Mouse (Mus musculus): Measurements from ENCODE around the gene Mfap2.

The Mfap2 gene

DNA sequence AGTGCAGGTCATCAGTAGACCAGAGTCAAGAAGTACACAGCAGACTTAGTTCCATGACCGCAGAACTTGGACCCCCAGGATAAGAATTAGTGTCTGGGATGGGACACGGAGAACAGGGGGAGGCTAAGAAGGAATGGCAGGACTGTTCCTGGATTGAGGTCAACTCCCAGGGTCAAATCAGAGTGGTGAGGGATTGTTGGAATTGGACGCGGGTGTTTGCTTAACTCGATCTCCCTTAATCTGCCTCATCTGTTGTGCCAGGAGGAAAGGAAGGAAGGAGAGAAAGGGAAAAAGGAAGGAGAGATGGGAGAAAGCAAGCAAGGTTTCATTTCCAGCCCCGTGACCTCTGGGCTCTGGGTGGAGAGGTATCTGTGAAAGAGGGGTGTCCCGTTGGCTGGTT lies at the start of gene Mfap2:
Mfap2 (plus strand) TSS at position 301 of the 400 bp plus-strand sequence.
- no peak for DNase-seq

DNA sequence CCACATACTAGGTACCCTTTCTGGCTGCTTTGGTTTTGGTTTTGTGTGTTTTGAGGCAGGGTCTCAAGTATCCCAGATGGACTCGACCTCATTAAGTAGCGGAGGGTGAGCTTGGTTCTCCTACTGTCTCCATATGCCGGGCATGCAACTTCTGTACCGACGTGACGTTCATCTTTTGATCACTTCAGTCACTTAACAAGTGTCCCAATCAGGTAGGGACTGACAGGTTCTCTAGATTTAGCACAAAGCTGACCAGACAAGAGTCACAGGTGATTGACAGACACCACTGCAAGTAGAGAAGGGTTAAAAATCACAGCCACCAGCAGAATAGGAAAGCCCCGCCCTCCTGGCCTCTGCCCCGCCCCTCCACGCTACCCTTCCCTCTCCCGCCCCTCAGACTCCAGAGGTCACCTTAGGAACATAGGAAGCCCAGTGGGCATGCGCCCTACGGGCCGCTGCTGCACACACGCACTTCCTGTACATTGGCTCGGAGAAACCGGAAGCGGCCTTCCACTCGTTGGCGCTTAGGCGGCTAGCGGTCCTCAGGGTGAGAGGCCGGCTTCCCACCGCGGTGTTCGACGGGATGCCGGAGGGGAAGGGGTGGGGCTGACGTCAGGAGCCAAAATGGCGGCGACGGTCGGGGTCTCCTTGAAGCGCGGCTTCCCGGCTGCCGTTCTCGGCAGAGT lies 49.3 kb upstream of the Mfap2 start, which contains the start of gene Sdhb:
Sdhb (plus strand) TSS at position 423 of the 686 bp plus-strand sequence.
- DNase-seq = peak; percentile 95

DNA sequence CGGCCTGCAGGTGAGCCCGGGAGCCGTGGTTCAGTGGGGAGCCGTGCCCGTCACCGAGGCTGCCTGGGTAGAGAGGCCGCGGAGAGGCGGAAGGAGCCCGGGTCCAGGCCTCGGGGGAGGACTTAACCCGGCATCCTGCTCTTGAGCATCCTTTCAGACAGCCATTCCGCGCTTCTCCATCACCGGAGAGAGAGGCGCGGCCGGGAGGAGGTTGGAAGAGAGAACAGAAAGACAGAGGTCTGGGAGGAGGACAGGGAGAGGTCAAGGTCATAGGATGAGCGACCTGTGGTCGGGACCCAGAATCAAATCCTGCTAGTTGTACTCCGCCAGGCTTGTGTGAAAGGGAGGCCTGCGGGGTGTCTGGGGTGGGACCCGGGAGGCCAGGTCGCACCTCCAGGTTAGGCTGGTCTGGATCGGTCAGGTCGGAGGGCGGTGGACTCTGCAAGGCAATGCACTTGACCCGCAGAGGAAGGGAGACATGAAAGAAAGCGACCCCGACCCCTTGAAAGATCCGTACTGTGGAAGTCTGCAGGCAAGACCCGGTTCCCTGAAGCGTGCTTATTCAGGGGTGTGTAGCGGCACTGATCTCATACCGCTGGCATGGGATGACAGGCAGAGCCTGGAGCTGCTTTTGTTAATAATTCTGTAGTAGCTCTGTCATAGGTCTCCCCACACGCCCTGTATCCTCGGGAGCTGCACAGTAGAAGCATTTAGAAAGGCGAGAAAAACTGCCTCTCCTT lies 48.6 kb upstream of the Mfap2 start:
- no peak for DNase-seq

DNA sequence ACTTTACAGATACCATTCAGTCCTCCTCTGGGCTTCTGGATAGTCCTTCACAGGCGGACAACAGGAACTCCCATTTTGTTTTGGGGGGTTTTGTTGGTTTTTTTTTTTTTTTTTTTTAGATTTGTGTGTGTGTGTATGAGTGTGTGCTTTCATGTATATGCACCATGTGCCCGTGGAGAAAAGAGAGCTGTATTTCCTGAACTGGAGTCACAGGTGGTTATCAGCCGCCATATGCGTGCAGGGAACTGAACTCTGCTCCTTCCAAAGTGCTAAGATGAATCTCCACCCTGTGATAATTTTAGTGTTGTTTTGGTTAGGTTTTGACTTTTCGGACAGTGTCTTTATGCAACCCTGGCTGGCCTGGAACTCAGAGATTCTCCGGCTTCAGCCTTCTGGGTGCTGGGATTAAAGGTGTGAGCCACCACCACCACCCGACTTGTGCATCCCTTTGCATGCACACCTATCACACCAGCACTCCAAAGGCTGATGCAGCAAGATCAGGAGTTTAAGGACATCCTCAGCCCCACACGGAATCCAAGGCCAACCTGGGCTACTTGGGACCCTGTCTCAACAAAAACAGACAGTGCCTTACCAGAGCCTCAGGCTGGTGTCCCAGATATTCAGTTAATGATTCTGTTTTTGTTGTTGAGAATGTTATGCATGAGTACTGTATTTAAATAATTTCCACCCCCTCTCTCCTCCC lies 47.9 kb upstream of the Mfap2 start:
- no peak for DNase-seq

DNA sequence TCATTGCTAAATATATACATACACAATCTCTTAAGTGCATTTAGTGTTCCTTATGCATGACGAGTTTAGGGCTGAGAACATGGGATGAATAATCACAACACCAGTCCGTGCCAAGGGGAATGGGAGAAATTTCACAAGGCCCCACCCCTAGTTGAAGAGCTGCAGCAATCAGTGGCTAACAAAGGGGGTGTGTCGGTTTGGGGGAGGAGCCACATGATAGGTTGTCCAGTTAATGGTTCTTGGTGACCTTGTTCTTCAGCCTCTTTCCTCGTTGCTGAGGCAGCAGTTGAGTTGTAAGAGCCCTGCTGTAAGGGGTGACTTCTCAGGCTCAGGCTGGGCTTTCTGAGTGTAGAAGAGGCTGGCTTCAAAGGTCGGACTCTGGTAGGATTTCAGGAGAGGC lies 47.3 kb upstream of the Mfap2 start:
- no peak for DNase-seq

DNA sequence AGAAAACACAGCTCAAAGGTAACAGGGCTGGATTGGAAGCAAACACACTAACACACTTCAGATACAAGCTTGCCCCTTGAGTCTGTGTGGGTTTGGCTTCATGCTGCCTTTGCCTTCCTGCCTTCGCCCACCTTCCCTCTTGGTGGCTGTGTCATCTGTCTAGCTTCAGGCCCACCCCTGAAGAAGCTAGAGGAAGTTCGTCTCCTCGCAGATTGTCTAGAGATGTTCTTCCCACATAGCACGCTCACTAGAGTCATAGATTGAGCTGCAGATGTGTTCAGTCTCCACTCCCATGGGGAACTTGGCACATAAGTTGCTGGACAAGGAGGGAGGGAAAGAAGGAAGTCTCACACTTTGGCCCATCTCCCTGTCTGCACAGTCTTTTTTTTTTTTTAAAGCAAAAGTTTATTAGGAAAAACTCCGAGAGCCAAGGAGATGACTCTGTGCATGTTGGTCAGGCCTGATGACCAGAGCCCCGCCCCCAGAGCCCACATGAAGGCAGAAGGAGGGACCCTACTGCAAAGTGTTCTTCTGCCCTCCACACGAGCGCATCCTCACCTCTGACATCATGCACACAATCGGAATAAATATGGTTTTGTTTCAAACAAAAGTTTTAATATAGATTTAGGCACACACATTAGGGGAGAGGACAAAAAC lies 46.1 kb upstream of the Mfap2 start:
- DNase-seq = no peak

DNA sequence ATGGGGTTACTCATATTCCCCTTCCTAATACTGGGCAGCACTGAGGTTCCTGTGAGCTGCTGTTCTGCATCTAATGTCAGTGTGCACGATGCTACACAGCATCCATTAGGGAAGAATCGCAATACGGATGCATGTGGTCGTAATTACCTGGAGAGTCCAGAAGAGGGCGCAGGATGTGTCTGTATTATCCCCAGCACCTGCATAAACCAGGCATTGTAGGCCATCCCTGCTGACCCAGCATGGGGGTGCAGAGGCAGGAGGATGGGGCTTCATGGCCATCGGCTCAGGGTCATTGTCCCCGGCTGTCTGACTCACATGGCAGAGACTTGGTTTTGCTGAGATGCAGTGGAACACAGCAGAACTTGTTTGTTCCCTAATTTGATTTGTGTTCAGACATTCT lies 45.6 kb upstream of the Mfap2 start:
- peak; percentile 77 for DNase-seq

DNA sequence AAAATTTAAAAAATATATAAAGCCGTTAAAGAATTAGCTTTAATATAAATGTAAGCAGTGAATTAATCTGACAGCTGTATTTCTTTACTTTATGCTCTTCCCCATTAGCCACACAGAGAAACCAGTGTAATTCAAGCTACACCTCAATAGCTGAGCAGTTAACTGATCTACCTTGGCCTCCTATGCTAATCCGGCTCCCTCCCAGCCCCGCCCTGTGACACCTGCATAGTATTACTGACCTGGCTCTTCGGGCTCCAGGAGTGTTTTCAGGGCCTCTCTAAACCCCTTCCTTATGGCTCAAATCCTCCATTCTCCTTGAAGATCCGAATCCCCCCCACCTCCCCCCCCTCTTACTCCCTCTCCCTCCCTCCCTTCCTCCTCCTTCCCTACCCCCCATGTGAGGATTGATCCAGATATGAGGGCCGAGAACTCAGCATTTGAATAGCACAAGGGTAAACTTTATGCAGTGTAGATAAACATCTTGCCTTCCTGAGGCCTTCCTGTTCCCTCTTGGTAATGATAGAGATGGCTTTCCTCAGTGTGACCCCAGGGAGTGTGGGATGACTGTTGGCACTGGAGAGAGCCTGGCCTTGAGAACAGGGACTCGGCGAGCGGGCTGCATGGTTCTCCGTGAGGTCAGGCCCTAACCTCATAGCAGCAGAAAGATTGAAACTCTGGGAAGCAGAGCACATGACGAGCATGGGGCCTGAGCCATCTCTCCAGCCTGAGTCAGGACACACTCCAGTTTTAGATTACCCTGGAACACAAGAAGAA lies 42.6 kb upstream of the Mfap2 start:
- no peak for DNase-seq

DNA sequence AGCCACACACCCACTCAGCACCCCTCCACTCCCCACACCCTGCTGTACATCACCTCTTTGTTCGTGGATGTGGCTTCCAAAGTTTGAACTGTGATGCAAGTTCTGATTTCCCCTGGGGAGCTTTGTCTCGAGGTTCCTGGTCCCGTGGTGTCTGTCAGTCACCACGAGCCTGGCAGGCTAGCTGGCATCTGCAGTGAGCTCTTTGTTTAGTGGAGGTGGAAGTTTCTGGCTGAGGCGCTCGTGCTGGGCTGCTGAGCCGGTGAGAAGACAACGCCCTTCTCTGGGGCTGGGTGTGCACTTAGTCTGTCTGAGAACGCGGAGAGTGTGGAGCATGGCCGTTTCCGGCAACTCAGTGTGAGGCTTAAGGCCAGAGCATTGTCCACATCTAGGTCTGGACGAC lies 38.5 kb upstream of the Mfap2 start:
- no peak for DNase-seq

DNA sequence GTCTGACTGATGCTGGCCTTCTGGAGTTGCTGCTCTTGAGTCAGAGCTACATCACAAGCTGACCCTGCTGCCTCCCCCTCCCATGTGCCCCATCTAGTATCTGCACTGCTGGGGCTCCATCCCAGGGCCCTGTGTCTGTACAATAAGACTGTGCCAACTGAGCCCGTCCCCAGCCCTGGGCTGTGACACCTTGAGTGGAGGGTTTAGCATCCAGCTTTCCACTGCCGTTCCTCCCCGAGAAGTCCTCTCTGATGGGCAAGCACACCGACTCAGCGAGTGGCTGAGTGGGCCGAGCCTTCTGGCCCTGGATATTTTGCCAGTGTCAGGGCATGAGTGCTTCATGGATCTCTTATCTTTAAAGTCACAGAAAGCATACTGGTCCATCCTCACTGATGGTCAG lies 35.8 kb upstream of the Mfap2 start:
- no peak for DNase-seq

DNA sequence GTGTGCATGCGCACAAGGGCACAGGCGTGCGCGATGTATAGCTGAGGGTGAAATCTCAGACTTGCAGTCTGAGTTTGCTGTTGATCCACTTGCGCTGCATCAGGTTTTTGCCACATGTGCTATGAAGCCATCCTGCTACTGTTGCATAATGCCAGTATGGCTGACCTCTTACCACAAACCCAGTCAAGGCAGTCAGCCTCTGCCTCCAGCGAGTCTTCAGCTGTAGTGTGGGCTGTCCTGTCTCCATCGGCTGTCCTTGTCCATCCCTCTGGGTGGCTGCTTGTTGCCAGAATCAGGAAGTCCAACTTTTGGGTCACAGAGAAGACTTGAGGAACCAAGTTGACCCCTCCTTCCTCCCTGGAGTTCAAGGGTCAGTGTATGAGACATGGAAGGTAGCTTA lies 34.9 kb upstream of the Mfap2 start:
- DNase-seq = no peak

DNA sequence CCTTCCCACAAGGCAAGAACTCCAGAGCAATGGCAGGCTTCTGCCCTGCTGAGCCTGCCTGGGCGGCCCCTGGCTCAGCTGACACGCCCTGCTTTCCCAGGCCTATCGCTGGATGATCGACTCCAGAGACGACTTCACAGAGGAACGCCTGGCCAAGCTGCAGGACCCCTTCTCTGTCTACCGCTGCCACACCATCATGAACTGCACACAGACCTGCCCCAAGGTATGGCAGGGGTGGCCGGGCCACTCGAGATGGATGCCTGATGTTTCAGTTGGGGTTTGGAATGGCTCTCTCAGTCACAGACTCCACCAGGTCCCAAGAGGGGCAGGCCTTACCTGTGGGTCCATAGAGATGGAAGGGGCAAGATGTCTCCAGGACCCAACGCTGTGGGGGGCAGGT lies 32.9 kb upstream of the Mfap2 start:
- no peak for DNase-seq

DNA sequence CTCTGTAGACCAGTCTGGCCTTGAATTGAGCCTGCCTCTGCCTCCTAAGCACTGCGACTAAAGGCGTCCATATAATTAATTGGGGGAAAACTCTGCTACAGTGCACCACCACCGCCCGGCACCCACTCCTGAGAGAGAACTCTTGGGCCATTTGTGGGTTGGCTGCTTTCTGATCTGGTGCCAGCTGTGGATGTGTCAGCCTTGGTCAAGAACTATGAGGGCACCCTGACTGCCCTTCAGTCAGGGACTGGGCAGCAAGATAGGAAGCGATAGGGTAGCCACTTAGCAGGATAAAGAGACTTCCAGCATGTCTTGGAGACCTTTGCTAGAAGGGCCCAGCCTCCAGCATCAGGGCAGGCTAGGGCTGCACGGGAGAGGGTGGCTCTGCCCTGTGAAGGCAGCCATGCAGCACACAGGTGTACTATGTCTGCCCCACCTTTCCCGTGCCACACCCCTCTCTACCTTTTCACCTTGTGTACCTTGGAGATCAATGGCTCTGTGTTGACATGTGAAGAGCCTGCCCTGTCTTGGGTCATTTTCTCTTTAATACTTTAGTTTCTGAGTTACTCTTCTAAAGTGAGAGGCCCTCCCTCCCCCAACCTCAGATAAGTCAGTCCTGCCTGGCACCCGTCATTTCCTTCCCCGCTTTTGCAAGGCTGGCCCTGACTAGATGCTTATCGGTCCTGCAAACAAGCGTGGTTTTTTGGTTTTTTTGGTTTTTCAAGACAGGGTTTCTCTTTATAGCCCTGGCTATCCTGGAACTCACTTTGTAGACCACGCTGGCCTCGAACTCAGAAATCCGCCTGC lies 32.1 kb upstream of the Mfap2 start:
- no peak for DNase-seq

DNA sequence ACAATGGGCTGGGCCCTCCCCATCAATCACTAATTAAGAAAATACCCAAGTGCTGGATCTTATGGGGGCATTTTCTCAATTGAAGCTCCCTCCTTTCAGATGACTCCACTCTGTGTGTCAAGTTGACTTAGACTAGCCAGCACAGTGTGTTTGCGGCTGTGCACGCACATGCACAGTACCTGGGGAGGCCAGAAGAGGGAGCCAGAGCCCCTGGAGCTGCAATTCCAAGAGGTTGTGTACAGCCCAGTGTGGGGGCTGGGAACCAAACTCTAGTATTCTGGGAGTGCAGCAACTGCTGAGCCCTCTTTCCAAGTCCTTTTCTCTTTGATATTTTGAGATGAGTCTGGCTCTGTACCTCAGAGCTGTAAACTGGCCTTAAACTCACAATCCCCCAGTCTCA lies 28.6 kb upstream of the Mfap2 start:
- DNase-seq = peak; percentile 35

DNA sequence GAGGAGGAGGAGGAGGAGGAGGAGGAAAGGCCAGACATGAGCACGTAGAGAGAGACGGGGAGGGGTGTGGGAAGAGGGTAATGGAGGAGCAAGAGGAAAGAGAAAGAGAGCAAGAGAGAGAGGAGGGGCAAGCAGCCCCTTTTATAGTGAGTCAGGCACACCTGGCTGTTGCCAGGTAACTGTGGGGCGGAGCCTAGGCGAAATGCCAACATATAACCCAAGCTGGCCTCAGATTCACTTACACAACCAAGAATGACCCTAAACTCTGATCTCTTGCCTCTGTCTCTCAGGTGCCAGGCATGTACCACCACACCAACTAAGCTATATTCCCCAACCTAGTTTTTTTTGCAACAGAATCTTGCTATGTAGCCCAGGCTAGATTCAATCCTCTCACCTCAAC lies 27.4 kb upstream of the Mfap2 start:
- no peak for DNase-seq

DNA sequence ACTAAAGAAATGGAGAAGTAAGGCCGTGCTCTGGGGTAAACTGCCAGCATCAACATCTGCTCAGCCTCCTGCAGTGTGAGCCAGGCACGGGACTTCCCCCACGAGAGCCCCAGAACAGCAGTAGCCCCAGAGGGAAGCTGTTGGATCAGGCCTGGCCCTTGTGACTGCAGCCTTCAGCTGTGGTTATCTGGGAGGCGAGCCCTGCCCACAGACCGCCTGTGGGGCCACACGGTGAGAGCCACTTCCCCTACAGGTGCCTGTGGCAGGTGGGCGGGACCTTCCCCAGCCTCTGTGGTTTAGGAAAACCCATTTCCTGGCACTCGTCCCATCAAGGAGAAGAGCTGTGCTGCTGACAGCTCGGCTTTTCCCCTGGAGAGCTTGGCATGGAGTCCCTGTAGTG lies 26.8 kb upstream of the Mfap2 start:
- DNase-seq = peak; percentile 70

DNA sequence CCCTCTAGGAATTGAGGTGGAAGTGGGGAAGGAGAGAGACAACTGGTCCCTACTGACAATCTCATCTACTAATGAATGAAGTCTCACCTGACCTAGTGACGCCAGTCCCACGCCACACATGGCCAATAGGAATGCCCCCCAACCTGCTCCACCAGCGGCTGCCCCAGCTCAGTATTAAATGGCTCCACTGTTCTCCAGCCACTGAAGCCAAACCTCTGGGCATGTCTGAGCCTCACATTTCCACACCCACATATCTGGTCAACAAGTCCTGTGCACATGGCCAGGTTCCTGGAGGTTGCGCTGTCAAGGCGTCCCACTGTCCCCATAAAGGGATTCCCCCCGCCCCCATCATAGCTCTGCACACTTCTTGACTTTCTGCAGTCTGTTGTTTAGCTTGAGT lies 25.7 kb upstream of the Mfap2 start:
- DNase-seq = no peak

DNA sequence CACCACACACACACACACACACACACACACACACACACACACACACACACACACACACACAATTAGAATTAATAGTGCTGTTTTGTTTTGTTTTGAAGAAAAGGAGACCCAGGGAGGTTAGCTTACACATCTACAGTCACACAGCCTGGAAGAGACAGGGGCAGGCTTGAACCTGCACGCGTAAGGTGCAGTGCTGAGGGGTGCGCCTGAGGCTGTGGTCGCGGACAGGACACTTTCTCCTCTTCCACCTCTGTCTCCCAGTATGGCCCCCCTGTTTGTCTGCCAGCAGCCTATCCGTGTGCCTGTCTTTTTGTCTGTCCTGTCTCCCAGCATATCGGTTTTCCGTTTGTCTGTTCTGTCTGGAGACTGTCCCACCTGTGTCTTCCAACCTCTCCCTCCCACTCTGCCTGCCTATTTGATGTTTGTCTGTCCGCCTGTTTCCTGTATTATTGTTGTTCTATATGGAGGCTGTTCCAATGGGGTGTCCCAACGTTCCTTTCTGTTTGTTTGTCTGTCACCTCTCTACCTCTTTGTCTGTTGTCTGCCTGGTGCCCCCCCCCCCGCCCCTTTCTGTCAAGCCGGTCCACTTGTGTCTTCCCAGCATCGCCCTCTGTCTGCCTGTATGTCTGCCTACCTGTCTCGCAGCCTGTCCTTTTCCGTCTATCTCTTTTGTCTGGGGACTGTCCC lies 24.1 kb upstream of the Mfap2 start:
- DNase-seq = peak; percentile 22

DNA sequence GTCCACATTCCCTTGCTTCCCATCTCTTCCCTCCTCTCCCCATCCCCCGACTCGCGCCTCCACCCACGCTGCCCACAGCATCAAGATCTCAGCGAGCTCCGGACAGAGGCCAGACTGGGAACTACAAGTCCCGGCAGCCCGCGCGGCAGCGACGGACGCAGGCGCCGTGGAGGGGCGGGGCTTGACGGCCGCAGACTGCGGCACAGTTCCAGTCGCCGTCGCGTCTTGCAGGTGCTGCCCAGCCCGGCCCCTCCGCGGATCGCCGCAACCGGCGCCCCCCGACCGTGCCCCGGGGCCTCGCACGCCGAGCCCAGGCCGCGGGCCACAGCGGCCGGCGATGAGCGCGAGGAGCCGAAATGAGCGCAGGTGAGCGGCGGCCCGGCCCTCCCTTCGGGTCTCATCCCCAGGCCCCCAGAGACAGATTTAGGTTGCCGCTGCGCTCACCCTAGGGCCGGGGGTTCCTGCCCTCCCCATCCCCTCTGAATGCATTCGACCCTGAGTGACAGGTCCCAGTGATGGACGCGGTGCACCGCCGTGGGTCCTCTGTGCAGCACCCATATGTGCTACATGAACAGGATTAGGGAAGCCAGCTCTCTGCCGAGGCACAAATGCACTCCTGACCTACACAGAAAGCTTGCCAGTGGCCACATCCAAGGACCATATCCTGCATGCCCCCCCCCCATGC lies 23.4 kb upstream of the Mfap2 start, which contains the start of gene Atp13a2:
Atp13a2 (plus strand) TSS at position 163 of the 685 bp plus-strand sequence.
- peak; percentile 93 for DNase-seq

DNA sequence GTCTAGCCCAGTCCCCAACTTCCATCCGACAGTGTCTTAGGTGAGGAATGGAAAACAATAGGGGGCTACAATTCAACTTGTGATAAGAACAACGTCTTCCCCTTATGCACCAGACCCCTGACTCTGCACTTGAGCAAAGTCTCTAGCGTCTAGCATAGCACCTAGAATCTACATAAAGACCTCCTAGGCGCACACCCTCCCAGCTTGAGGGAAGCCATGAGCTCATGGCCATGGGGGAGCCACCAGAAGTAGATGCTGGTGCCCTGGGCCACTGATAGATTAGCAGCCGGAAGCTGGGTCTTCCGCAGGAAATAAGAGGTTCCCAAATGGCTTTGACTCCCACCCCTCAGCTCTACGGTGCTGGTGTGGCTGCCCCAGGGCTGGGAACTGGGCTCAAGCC lies 22.7 kb upstream of the Mfap2 start:
- DNase-seq = no peak

All from thymus, postnatal 14 days (tissue).